Mouse (Mus musculus) liver (tissue): ENCODE measurements around the gene Duoxa1.

ENCODE experiments used
- DNase-seq: peaks from one replicate; pipeline ENCODE4 v3.0.0-alpha.2; 2020; ENCODE audit warnings: mixed read lengths

The Duoxa1 gene

GRCm38 (mm10) chr2:122297271-122298095 is 16.0 kb downstream of the Duoxa1 start:
- no peak for DNase-seq

- DNase-seq = no peak
Observed at GRCm38 (mm10) chr2:122294916-122295315, 18.6 kb downstream of the Duoxa1 start.

GRCm38 (mm10) chr2:122286137-122286536 is 27.4 kb downstream of the Duoxa1 start:
- DNase-seq = no peak

- DNase-seq = no peak
Observed at GRCm38 (mm10) chr2:122284091-122284490, 29.4 kb downstream of the Duoxa1 start.

- no peak for DNase-seq
Observed at GRCm38 (mm10) chr2:122278769-122279168, 34.8 kb downstream of the Duoxa1 start.

- no peak for DNase-seq
Observed at GRCm38 (mm10) chr2:122266407-122267193, 46.9 kb downstream of the Duoxa1 start.

GRCm38 (mm10) chr2:122264690-122265089 is 48.8 kb downstream of the Duoxa1 start:
- DNase-seq = no peak

- no peak for DNase-seq
Observed at GRCm38 (mm10) chr2:122260729-122261128, 52.8 kb downstream of the Duoxa1 start.

- DNase-seq = no peak
Observed at GRCm38 (mm10) chr2:122255997-122256396, 57.5 kb downstream of the Duoxa1 start.
